Mouse (Mus musculus): Measurements from ENCODE around the gene Jun.

The Jun gene

DNA sequence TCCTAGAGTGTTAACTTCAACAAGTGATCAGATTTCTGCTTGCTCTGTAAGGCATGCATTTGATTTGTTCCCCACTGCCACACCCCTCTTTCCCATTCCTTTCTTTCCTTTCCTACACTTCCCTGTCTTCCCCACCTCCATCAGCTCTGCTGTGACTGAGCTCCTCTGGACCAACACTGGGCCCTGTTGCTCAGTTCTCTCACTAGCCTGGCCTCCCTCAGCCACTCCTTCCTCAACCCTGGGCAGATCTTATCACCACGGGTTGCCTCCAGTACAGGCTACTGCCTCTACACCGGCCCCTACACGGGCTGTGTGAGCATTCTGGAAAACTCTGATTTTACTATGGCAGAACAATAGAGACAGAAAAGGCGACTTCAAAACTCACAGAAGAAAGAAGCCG is 18.4 kb upstream of the Jun start:
- no peak for DNase-seq

DNA sequence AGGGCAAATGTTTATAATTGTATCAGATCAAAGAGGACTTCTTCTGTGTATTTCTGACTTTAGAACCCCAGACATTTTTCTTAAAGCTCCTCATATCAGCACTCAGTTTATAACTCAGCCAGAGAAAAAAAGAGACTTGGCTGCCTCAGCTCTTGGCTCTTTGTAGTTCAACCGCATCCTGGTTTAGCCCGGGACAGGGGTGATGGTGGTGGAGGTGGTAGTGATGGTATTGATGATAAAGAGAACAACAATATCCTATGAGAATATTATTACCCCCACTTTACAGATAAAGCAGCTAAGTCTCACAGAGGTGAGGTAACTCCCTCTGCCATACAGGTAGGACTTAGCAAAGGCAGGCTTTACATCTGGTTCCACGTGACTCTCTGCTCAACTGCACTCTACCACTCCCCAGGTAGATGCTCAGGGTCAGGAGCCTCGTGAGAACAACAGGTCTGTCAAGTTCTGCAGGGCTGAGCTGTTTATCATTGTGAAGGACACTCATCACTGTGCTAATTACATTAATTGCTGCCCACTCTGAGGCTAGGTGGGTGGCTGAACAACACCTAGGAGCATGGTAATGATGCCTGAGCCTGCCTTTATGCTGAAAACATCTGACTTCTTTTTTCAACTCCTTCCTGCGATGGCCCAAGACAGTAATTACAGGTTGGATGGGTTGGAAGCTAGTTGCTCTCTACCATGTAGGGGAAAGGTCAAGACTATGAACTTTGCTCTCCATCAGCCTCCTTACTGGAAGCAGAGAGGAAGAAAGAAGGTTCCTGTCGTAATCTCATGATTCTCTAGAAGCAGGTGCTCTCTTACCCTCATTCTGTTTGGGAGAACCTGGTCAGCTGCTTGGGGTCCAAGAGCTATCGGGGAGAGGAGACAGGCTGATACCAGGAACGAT is 16.3 kb upstream of the Jun start:
- peak; percentile 68 for DNase-seq

GRCm38 (mm10) chr4:95063609-95064210 is 11.7 kb upstream of the Jun start:
- DNase-seq = no peak

GRCm38 (mm10) chr4:95062873-95063272 is 10.9 kb upstream of the Jun start:
- peak; percentile 79 for DNase-seq

- no peak for DNase-seq
Observed at GRCm38 (mm10) chr4:95057264-95057663, 5.2 kb upstream of the Jun start.

- DNase-seq = no peak
Observed at GRCm38 (mm10) chr4:95055276-95055675, 3.3 kb upstream of the Jun start.

GRCm38 (mm10) chr4:95054336-95054735 is 2.3 kb upstream of the Jun start:
- DNase-seq = no peak

DNA sequence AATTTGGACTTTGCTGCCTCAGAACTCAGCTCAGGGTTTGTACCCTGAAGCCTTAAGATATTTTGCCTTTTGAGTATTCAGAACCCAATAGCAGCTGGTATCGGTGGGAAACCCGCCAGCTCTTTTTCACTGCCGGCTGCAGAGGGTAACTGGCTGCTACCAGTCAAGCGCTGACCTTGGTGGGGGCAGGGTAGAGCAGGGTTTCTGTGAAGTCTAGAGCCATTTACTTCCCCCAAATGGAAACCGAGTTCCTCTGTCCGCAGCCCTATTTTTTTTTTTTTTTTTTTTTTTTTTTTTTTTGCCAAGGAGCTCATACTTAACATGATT is 1.7 kb upstream of the Jun start:
- peak; percentile 95 for DNase-seq

DNA sequence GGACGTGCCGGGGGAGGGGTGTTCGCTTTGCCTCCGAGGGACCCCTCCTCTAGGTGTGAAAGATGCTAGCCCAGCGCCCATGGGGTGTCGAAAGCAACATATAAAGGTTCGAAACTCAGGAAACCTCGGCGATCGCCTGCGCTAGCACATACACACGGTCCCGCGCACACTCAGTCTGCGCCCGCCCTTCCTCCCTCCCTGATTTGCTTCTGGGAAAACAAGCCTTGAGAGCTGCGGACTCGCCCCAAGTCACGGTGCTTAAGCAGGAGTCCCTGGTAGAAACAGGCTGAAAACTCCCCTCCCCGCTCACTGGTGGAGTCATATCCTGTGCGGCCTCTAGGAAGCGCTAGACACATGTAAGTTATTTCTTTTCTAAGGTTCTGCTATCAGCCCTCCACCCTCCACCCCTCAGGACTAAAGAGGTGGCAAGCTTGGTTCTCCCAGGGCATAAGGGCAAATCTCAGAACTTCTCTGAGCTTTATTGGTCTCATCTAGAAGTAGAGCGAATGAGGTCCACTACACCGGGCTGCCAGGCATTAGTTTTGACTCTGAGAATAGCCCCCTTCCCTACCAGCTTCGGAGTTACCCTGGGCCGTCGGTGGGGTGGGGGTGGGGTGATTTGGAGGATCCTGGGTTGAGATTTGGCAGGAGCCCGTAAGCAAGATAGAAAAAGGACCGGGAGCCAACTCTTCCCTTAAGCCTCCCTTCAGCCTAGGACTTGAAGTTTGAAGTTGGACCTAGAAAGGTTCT is 1.2 kb upstream of the Jun start:
- peak; percentile 99 for DNase-seq

GRCm38 (mm10) chr4:95051311-95051871 is 631 bp downstream of the Jun start:
- DNase-seq = peak; percentile 66

- DNase-seq = peak; percentile 88
Observed at GRCm38 (mm10) chr4:95050518-95051278, 1.3 kb downstream of the Jun start.

- peak; percentile 90 for DNase-seq
Observed at GRCm38 (mm10) chr4:95049884-95050517, 2.0 kb downstream of the Jun start.

GRCm38 (mm10) chr4:95049153-95049552 is 2.9 kb downstream of the Jun start:
- DNase-seq = no peak

GRCm38 (mm10) chr4:95048731-95049100 is 3.3 kb downstream of the Jun start:
- DNase-seq = no peak

DNA sequence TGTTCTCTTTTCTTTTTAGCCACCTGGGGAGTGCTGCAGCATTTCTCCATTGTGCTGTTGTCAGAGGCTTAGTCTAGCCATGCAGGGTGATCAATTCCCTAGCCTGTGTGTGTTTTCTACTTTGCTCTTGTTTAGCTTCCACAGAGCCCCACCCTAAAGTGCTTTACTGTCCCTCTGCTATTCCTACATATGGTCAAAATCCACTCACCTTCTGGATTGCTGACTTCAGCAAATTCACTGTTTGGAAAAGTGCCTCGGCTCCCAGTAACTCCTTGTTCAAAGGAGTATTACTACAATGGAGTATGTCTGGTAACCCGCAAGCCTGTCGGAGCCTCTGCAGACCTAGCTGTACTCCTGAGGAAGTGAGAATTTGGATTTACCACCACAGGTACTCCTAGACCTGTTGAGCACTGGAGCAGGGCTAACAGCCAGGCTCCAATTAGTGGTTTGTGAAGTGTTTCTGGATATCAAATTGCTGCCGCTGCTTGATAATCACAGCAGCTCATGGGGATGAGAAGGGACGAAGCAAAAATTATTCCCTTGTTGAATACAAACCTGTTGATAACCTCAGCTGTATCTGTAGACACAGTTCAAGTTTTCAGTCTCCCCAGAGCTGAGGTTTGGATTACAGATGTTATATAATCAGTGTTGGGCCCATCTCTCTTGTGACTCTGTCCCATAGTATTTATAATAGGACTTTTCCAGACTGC is 3.8 kb downstream of the Jun start:
- no peak for DNase-seq

- DNase-seq = no peak
Observed at GRCm38 (mm10) chr4:95045133-95045532, 6.9 kb downstream of the Jun start.

- DNase-seq = no peak
Observed at GRCm38 (mm10) chr4:95044721-95045120, 7.3 kb downstream of the Jun start.

DNA sequence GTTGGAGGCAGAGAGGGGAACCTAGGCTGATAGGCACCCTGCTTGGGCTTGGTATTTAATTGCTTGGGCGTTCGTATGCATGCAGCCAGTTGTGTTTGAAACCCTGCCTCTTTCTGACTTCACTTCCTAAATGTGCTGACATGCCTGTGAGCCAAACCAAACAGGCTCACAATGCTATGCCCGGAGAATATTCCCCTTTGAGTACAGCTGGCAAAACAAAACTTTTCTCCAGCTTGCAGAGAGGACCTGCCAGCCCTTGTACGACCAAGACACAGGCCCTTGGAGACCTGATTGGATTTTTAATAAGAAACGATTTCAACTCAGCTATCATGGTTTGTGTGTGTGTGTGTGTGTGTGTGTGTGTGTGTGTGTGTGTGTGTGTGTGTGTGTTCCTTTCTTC is 14.0 kb downstream of the Jun start:
- no peak for DNase-seq

DNA sequence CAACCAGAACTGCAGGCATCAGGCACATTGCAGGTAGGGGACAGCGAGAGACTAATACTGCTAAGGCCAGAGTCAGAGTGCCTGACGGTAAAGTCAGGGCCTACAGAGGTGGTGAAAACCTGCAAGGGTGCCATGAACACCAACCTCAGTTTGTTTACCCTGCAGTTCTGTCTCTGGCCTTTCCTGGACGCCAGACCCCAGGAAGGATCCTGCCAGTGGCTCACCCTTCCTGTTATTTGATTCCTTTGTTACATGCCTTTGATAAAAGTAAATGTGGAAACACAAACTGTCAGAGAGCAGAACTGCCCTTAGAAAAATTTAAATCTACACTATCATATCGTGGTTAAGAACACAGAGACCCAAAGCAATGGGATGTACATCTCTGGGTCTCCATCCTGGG is 20.9 kb downstream of the Jun start:
- peak; percentile 6 for DNase-seq

- no peak for DNase-seq
Observed at GRCm38 (mm10) chr4:95025847-95026600, 26.0 kb downstream of the Jun start.
